In the genomic region with DNA sequence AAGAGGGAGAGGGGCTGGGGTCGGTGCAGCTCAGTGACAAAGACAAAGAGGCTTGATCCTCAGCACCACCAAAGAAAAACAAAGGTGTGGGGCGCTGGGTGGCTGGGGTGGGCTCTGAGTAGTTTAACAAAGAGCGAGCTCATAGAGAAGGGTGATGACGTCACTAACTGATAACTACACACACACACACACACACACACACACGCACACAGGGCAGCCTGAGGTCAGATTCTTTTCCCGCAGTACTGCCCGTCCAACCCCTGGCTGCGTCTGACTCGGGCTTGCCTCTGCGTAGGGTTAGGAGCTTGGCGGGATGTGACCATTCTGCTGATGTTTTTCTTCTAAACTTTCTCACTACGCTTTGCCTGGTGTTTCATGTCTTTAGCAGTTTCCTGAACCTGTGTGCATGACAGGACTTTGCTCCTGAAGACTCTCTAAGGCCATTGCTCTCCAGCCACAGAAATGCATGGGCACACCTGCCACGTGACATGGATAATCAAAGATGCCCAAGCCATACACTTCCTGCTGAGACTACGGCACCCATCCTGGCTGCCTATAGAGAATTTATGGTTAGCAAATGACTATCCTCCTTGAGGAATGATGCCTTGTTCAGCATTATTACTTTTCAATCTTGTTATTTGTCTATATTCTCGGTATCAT, we compare ENCODE assay signal across 20 mouse cellular contexts. TPM values are rescaled to one million over a fixed set of nuclear protein-coding genes. Genes with fewer than 3 reads are reported as not detected.
DNase-seq lines count a peak whose midpoint lies in the region; ATAC-seq and TF ChIP-seq lines count a peak whose summit lies in the region.
"Had no signal": no experiment of that assay in that cellular context is flagged by ENCODE, and none has a peak within 500 bp of the region (broad histone marks: within the 10 kb centered on the region; RNA-seq: fewer than 3 reads in every experiment).

No protein-coding gene starts in this region.

- H3K79me2 ChIP-seq in MEL (ENCODE audit: control insufficient read depth, insufficient read depth, low read length, poor library complexity) = no peaks in the 10 kb centered on the region

- peak; percentile 47; the same call in 1 of the 2 replicates for ATAC-seq in intestine, embryonic 15.5 days
- ATAC-seq in forebrain, postnatal 0 days = no peak
- ATAC-seq: forebrain, embryonic 14.5 days; hindbrain, postnatal 0 days had no signal

- TF ChIP-seq CTCF in MEL (IDR thresholded peaks at IDR 0.05 in 2 of 3, conservative IDR thresholded peaks at IDR 0.05 in 1 of 3; ENCODE audit: control insufficient read depth in 1 of 3, insufficient read depth in 1 of 3, low read depth in 2 of 3, low read length in 3 of 3, poor library complexity in 1 of 3, severe bottlenecking in 1 of 3) = no peak
- TF ChIP-seq CTCF in small intestine, adult 2 months (IDR thresholded peaks at IDR 0.05; ENCODE audit: extremely low read depth, insufficient read length, insufficient replicate concordance, low read depth, low read length) = no peak
- TF ChIP-seq CTCF in forebrain, postnatal 0 days (IDR thresholded peaks at IDR 0.05; ENCODE audit: low read depth) = no peak

- 61% methylated on average over 15 of the region's 15 CpGs for WGBS in intestine, embryonic 15.5 days
- WGBS in small intestine, adult 2 months = 37% methylated on average over 15 of the region's 15 CpGs
- 77% methylated on average over 15 of the region's 15 CpGs for WGBS in forebrain, postnatal 0 days

- TF ChIP-seq EP300 in MEL (IDR thresholded peaks at IDR 0.05; ENCODE audit: low read depth in 1 of 2, low read length in 2 of 2) = no peak

- no peak overlapping the region for H3K27ac ChIP-seq in MEL (ENCODE audit: control insufficient read depth, low read depth, low read length)
- H3K27ac ChIP-seq in intestine, embryonic 15.5 days = no peak overlapping the region
- no peak overlapping the region for H3K27ac ChIP-seq in small intestine, adult 2 months (ENCODE audit: insufficient read depth, low read depth, low read length)
- H3K27ac ChIP-seq in forebrain, postnatal 0 days (ENCODE audit: low read depth, low read length) = no peak overlapping the region
- H3K27ac ChIP-seq: embryonic facial prominence, embryonic 15.5 days; forebrain, embryonic 10.5 days; heart, embryonic 13.5 days; hindbrain, embryonic 13.5 days; hindbrain, postnatal 0 days had no signal

- no peak overlapping the region for H3K4me3 ChIP-seq in MEL (ENCODE audit: control insufficient read depth in 1 of 2, insufficient read depth in 1 of 2, low read depth in 2 of 2, low read length in 2 of 2)
- no peak overlapping the region for H3K4me3 ChIP-seq in intestine, embryonic 15.5 days (replicated peaks)
- 0 out of 2 replicates have a peak overlapping the region, but pooled peaks have one; percentile 10 for H3K4me3 ChIP-seq in small intestine, adult 2 months (ENCODE audit: low read depth, low read length)
- H3K4me3 ChIP-seq in forebrain, postnatal 0 days (ENCODE audit: low read depth, low read length) = no peak overlapping the region
- H3K4me3 ChIP-seq: embryonic facial prominence, embryonic 15.5 days; erythroblast, embryonic 14.5 days; forebrain, embryonic 10.5 days; heart, embryonic 13.5 days; hindbrain, embryonic 13.5 days had no signal

- TF ChIP-seq POLR2A in MEL (IDR thresholded peaks at IDR 0.05; ENCODE audit: control insufficient read depth in 1 of 2, insufficient read depth in 1 of 2, low read depth in 1 of 2, low read length in 2 of 2, poor library complexity in 1 of 2) = no peak
- no peak for TF ChIP-seq POLR2A in small intestine, adult 2 months (IDR thresholded peaks at IDR 0.05; ENCODE audit: low read depth, low read length)

- no peak for TF ChIP-seq RAD21 in MEL (IDR thresholded peaks at IDR 0.05; ENCODE audit: low read depth, low read length)

- no peak overlapping the region for H3K4me2 ChIP-seq in intestine, embryonic 15.5 days (replicated peaks)
- no peak overlapping the region for H3K4me2 ChIP-seq in forebrain, postnatal 0 days (ENCODE audit: low read depth)
- H3K4me2 ChIP-seq: embryonic facial prominence, embryonic 15.5 days; heart, embryonic 13.5 days; hindbrain, embryonic 13.5 days had no signal

- H3K27me3 ChIP-seq in MEL (ENCODE audit: control insufficient read depth in 1 of 2, insufficient read depth in 2 of 2, low read length in 2 of 2) = peaks cover 2 to 4% of the 10 kb centered on the region in 2 experiments
- no peaks in the 10 kb centered on the region for H3K27me3 ChIP-seq in intestine, embryonic 15.5 days (replicated peaks)
- H3K27me3 ChIP-seq in small intestine, adult 2 months (ENCODE audit: control insufficient read depth, insufficient read depth, low read length) = no peaks in the 10 kb centered on the region
- H3K27me3 ChIP-seq in forebrain, postnatal 0 days (ENCODE audit: insufficient read depth, low read length) = no peaks in the 10 kb centered on the region; the same call in 1 of the 2 replicates
- H3K27me3 ChIP-seq: embryonic facial prominence, embryonic 15.5 days; heart, embryonic 13.5 days; hindbrain, embryonic 13.5 days had no signal

- DNase-seq in MEL (ENCODE audit: low read depth, low spot score) = no peak
- DNase-seq in yolk sac, embryonic 10.5 days (ENCODE audit: low spot score) = peak; percentile 54
- DNase-seq in urinary bladder, postnatal 4 days (ENCODE audit: low spot score in 2 of 2) = no peak
- DNase-seq in forebrain, postnatal 0 days = no peak
- DNase-seq: adrenal gland, adult 8-10 months; adrenal gland, postnatal 36 days; cerebellum, adult 2 months; cerebellum, postnatal 14 days; embryo, embryonic 11 days; gastrocnemius, postnatal 25 days; heart, adult 11 months had no signal

- no peaks in the 10 kb centered on the region for H3K4me1 ChIP-seq in MEL (ENCODE audit: control insufficient read depth in 1 of 2, insufficient read depth in 2 of 2, low read length in 2 of 2)
- H3K4me1 ChIP-seq in intestine, embryonic 15.5 days (replicated peaks) = no peaks in the 10 kb centered on the region
- 0 out of 2 replicates have a peak, but pooled peaks cover 2% of the 10 kb centered on the region for H3K4me1 ChIP-seq in small intestine, adult 2 months (ENCODE audit: control insufficient read depth, insufficient read depth, insufficient read length, low read length)
- H3K4me1 ChIP-seq in forebrain, postnatal 0 days (ENCODE audit: insufficient read depth) = no peaks in the 10 kb centered on the region
- H3K4me1 ChIP-seq: embryonic facial prominence, embryonic 15.5 days; forebrain, embryonic 10.5 days; hindbrain, embryonic 13.5 days had no signal

- H3K9me3 ChIP-seq in MEL (replicated peaks; ENCODE audit: insufficient read depth, low read length) = no peaks in the 10 kb centered on the region
- H3K9me3 ChIP-seq in intestine, embryonic 15.5 days = no peaks in the 10 kb centered on the region
- no peaks in the 10 kb centered on the region for H3K9me3 ChIP-seq in forebrain, postnatal 0 days (ENCODE audit: low read length)
- H3K9me3 ChIP-seq: embryonic facial prominence, embryonic 15.5 days; forebrain, embryonic 10.5 days; heart, embryonic 13.5 days; hindbrain, embryonic 13.5 days had no signal

- H3K9ac ChIP-seq in MEL (ENCODE audit: control insufficient read depth, low read depth, low read length, poor library complexity, severe bottlenecking) = no peak overlapping the region
- H3K9ac ChIP-seq in intestine, embryonic 15.5 days = no peak overlapping the region
- H3K9ac ChIP-seq in forebrain, postnatal 0 days = no peak overlapping the region
- H3K9ac ChIP-seq: embryonic facial prominence, embryonic 15.5 days; heart, embryonic 13.5 days; hindbrain, embryonic 13.5 days had no signal

- no peaks in the 10 kb centered on the region for H3K36me3 ChIP-seq in MEL (ENCODE audit: control insufficient read depth in 1 of 2, insufficient read depth in 2 of 2, low read length in 2 of 2)
- no peaks in the 10 kb centered on the region for H3K36me3 ChIP-seq in intestine, embryonic 15.5 days
- H3K36me3 ChIP-seq in small intestine, adult 2 months (ENCODE audit: control insufficient read depth, insufficient read depth, low read length) = no peaks in the 10 kb centered on the region
- no peaks in the 10 kb centered on the region for H3K36me3 ChIP-seq in forebrain, postnatal 0 days (ENCODE audit: insufficient read depth)
- H3K36me3 ChIP-seq: embryonic facial prominence, embryonic 15.5 days; forebrain, embryonic 10.5 days; heart, embryonic 13.5 days; hindbrain, embryonic 13.5 days had no signal

TF ChIP-seq in MEL, 35 proteins besides CTCF, POLR2A, EP300 and RAD21:
- TF ChIP-seq E2F4 (IDR thresholded peaks at IDR 0.05; ENCODE audit: borderline replicate concordance, low read depth, low read length) = no peak
- no peak for TF ChIP-seq GABPA (IDR thresholded peaks at IDR 0.05; ENCODE audit: low read depth, low read length)
- TF ChIP-seq USF1 (IDR thresholded peaks at IDR 0.05; ENCODE audit: low read depth, low read length) = peak; percentile 48; the same call in 1 of the 2 replicates

RNA-seq across cellular contexts. Expression of a gene that starts 29.7 kb away (rescaled TPM):
- 13.3 and 14.9 TPM in 2 replicates for total RNA-seq in MEL (2012; rRNA removed)
- polyA plus RNA-seq in MEL (2012; ENCODE audit: insufficient read depth in 1 of 2, insufficient read length in 2 of 2, low read depth in 1 of 2, low replicate concordance in 2 of 2, missing spikeins in 1 of 2) = 10 to 100 TPM in 1 of 2 experiments, not detected in 1; 15.5 TPM
- polyA plus RNA-seq in intestine, embryonic 15.5 days (2015; fragmentation: Nextera tagmentation; extraction: Ambion mirVana) = 13.2 and 13.8 TPM in 2 replicates
- polyA plus RNA-seq in small intestine, adult 2 months (2012; rRNA removed) = 1.5 and 2.6 TPM in 2 replicates
- total RNA-seq in forebrain, postnatal 0 days (2014; rRNA removed) = 18.5 and 31.6 TPM in 2 replicates
- polyA plus RNA-seq in forebrain, postnatal 0 days (2015; fragmentation: Nextera tagmentation; extraction: Ambion mirVana) = 16.3 and 16.6 TPM in 2 replicates

RNA-seq across cellular contexts. Expression of a gene that starts 46.4 kb away (rescaled TPM):
- total RNA-seq in MEL (2012; rRNA removed) = 34.4 and 38.2 TPM in 2 replicates
- polyA plus RNA-seq in MEL (2012; ENCODE audit: insufficient read depth in 1 of 2, insufficient read length in 2 of 2, low read depth in 1 of 2, low replicate concordance in 2 of 2, missing spikeins in 1 of 2) = 100 to 1,000 TPM in 1 of 2 experiments, 10 to 100 TPM in 1; 25.5 to 157 TPM
- polyA plus RNA-seq in intestine, embryonic 15.5 days (2015; fragmentation: Nextera tagmentation; extraction: Ambion mirVana) = 36.8 and 40.6 TPM in 2 replicates
- 3.6 and 4.7 TPM in 2 replicates for polyA plus RNA-seq in small intestine, adult 2 months (2012; rRNA removed)
- 50.2 and 67.8 TPM in 2 replicates for total RNA-seq in forebrain, postnatal 0 days (2014; rRNA removed)
- 26.8 and 41.9 TPM in 2 replicates for polyA plus RNA-seq in forebrain, postnatal 0 days (2015; fragmentation: Nextera tagmentation; extraction: Ambion mirVana)
